Mouse (Mus musculus): ENCODE measurements around the gene Foxd4.
"Not testable (repeated sequence)": the region's sequence is repeated elsewhere in the genome, so short reads cannot be mapped to it uniquely, and the experiment has no call there.

Foxd4 gene

DNA sequence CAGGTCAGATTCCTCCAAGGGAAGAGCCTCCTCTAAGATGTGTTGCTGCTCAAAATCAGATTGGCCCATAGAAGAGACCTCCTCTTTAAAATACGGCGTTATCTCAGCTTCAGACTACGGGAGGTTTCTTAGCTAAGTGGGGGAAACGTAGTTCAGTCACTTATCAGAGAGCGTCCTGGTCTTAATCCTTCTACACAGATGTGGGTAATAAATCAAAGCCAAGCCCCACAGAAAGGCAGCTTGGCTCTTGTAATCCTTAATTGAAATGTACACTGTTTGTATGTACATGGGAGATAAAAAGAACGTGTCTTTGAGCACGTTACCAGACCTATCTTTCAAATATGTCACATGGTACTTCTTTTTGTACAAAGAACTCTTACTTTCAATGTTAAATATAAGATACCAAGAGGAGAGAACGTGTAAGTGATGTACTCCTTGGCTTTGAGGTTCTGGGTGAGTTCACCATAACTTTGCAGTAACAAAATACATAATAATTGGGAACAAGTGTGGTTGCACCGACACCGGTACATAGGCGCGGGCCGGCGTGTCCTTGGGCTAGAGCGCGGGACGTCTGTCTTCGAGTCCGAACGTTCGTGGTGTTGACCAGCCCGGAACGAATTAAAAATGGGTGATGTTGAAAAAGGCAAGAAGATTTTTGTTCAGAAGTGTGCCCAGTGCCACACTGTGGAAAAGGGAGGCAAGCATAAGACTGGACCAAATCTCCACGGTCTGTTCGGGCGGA, 25.7 kb downstream of the Foxd4 start, which contains the start of gene Gm10053:
Gm10053 (plus strand) TSS at position 558 of the 742 bp plus-strand sequence.
- DNase-seq (ENCODE audit: low spot score in 2 of 2): not testable (repeated sequence)

DNA sequence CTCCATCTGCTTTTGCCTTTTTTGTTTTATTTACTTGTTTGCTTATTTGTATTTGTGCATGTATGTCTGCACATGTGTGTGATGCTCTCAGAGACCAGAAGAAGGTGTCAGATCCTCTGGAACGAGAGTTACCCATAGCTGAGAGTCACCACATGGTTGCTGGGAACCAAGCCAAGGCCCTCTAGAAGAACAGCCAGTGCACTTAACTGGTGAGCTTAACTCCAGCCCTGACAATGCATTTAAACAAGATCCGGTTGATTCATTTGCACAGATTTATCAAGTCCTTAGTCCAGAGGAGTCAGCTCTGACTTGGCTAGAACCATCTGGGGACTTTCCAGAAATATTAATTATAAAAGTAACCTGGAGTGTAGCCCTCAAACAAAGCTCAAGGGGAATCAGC, 27.1 kb downstream of the Foxd4 start:
- no peak for DNase-seq (ENCODE audit: low spot score in 2 of 2)

DNA sequence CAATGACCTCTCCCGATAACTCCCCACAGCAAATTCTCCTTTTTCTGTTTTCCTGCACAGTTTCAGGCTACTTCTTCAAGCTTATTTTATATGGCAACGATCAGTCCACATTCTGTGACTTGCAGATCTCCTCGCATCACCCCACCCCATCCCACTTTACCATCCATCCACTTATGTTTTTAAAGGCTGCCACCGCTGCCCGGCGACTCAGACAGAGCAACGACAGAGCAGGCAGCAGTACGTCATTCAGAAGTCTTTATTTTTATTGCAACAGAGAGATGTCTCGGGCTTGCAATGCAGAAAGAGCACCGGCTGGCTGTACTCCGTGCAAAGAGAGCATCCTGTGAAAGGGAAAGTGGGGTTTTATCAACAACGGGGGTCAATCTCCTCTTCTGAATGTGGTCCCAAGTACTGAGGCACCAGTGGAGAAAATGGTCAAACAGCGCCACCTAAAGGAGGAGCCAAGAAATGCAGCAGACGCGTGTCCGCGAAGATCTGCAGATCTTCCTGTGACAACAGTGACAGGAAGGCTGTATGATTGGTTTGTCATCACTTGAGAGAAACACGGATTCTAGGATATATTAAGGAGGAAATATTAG, 29.9 kb downstream of the Foxd4 start:
- peak in 1 of 2 experiments; percentile 71 for DNase-seq (ENCODE audit: low spot score in 2 of 2)

DNA sequence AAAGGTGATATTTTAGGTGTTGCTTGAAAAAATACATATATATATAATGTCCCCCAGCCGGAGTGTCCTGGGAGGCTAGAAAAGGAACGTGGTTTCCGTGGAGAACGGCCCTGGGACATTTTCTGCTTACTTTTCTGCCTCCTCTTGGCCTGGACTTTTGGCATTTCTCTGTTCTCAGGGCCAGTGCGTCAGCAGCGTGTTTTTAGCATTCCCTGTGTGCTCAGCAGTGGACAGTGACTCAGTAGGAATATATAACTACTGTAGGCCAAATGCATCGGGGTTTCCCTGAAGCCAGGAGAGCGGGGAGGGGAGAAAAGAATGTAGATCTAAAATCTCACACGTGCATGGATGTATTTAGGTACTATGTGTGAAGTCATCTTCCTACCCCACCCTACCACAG, 35.6 kb downstream of the Foxd4 start:
- DNase-seq (ENCODE audit: low spot score in 2 of 2): no peak

DNA sequence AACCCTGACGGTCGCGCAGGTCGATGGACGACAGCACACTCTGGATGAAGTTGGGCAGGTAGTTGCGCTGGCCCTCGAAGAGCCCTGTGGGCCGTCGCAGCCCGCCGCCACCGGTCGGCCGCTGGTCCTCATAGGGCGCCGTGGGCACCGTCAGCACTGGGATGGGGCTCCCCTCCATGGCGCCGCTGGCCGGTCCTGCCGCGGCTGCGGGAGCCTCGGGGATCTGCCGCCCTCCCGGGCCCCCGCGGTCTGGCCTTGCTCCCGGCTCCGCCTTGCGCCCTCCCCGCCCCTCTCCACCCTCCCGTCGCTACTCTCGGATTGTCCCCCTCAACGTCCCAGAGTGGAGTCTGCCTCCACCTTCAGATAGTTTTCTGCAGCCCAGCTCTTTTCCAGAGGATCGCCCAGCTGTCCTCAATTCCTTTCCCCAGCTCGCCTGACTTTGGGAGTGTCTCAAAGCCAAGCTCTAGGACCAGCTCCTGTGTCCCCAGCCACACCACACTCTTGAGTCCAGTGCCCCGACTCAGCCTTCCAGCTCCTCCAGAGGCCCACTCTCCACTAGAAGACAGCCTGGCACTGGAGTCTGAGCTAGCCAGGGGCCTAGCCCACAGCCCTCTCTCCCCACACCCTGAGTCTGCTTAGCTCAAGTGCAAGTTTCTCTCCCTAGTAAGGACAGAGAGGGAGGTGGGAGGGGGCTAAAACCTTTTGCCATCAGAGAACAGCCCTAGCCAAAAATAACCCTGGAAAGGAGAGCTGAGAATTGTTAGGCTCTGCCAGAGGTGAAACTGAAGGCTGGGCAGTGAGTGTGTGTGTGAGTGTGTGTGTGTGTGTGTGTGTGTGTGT, 39.2 kb downstream of the Foxd4 start, which contains the start of gene Pgm5:
Pgm5 (minus strand) TSS at position 244 of the 840 bp plus-strand sequence.
- no peak for DNase-seq (ENCODE audit: low spot score in 2 of 2)

DNA sequence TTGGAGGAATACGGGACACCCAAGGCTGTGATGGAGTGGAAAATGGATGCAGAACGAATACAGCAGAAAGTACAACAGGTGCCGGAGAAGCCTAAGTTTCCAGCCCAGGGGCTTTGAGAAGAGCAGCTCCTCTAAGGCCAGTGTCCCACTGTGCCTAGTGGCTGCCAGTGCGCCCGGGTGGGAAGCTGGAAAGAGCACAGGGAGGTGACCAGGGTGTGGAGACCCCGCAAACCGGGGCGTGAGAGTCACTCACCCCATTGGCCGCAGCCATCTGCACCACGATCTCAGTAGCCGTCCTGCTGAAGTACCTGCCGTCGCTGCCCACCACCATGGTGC, 39.8 kb downstream of the Foxd4 start:
- DNase-seq (ENCODE audit: low spot score in 2 of 2): no peak

DNA sequence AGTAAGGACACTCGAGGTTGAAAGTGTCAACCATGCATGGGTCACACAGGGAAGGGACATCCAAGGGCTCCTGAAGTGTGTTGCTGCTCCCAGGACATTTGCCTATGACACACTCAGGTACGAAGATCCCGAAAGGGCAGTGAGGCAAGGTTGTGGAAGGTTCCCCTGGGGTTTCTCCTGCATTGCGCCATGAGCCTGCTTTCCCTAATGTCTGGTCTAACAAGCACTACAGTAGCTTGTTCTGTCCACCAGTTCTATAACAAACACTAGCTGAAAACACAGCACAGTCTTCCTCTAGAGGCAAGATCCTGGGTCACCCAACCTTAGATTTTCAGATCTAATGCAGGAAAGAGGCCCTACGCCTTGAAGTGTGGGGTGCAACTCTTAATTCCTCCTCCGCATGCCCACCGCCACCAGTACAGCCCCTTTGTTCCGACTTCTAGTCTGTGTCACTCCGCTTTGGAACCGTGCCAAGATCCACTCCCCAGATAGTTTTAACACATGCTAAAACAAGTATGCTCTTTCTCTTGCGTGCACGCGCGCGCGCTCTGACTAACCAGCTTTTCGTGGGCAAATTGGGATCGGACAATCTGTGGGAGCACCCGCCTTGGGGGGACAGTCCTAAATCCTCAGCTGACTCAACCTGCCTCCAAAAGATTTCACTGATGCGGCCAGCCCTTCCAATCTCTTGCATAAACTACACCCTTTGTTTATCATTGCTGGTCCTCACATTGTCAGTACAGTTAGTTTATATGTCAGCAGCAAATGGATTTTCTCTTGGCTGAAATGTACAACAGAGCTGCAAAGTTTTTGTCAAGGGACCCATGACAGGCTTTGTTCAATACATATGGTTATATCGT, 49.3 kb downstream of the Foxd4 start:
- no peak for DNase-seq (ENCODE audit: low spot score in 2 of 2)
